Mouse (Mus musculus): ENCODE results near the gene Gm17428.
"Not testable (repeated sequence)": the region's sequence is repeated elsewhere in the genome, so short reads cannot be mapped to it uniquely, and the experiment has no call there.

The Gm17428 gene

GRCm38 (mm10) chr14:54953664-54954206 is 23.0 kb upstream of the Gm17428 start:
- no peak for DNase-seq (ENCODE audit: low spot score)

DNA sequence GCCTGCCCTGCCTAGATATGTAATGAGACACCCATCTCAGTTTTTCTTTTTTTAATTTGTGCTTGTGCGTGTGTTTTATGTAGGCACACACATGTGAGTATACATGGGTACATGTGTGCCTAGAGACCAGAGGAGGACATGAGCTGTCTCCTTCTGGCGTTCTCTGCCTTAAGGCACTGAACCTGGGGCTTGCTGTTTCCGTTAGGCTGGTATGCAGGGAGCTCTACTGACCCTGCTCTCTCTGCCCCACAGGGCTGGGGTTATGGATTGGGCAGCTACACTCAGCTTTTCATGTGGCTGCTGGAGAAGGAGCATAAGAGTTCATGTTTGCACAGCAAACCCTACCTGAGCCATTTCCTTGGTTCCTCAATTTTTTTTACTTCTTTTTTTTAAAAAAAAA is 22.3 kb upstream of the Gm17428 start:
- DNase-seq (ENCODE audit: low spot score), result no peak

GRCm38 (mm10) chr14:54955481-54955880 is 21.3 kb upstream of the Gm17428 start:
- DNase-seq (ENCODE audit: low spot score), result no peak

- no peak for DNase-seq (ENCODE audit: low spot score)
Measured at GRCm38 (mm10) chr14:54956533-54956932, 20.2 kb upstream of the Gm17428 start.

DNA sequence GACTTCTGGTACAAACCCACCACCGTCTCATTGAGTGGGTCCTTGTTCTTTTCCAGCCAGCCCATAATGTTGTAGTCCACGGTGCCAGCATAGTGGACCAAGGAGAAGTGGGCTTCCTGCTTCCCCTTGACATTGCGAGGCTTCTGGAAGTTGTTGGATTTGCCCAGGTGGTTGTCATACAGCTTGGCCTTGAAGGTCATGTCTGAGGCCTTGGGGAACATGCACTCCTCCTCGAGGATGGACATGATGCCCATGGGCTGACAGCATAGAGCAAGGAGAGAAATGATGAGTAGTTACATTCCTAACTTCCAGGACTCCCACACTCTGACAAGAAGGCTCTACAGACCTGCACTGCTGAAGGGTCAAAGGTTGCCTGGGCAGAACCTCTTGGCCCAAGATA is 18.2 kb upstream of the Gm17428 start:
- no peak for DNase-seq (ENCODE audit: low spot score)

DNA sequence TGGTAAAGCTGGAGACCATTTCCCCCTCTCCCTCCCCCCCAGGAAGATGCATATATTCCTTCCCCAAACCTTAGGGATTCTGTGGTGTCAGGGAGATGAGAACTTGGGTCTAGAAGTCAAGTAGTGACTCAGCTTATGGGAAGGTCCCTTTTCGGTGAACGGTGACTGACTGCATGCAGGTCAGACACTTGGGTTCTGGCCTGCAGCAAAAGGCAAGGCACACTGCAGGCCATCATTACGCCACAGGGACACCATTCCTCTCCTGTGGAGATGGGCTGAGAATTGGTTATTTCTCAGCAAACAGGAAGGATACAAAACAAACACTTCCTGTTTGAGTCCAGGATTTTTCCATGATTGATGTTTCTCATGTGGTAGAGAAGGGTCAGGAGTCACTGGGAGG is 17.5 kb upstream of the Gm17428 start:
- no peak for DNase-seq (ENCODE audit: low spot score)

DNA sequence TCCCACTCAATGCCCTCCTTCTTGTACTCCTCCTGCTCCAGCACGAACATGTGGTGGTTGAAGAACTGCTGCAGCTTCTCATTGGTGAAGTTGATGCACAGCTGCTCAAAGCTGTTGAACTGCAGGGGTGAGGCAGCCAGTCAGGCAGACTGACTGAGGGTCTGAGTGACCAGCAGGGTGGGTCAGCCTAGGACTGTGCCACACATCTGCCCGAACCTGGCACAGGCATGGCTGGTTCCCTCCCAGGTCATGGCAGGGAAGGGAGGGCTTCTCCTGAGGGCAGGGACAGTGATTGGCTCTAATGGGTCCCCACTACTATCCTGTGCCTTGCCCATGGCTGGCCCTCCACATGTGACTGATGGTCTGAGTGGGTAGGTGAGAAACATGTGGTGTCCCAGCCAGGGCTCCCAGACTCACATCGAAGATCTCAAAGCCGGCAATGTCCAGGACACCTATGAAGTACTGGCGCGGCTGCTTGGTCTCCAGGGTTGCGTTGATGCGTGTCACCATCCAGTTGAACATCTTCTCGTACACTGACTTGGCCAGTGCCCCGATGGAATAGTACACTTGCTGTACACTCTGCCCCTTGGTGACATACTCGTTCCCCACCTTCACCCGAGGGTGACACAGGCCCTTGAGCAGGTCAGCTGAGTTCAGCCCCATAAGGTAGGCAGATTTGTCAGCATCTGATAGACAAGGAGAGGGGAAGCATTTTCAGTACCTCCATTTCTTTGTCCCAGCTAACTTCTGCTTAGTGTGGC is 16.7 kb upstream of the Gm17428 start:
- not testable (repeated sequence) for DNase-seq (ENCODE audit: low spot score)

- no peak for DNase-seq (ENCODE audit: low spot score)
Measured at GRCm38 (mm10) chr14:54960769-54961168, 16.0 kb upstream of the Gm17428 start.

GRCm38 (mm10) chr14:54961487-54961886 is 15.2 kb upstream of the Gm17428 start:
- no peak for DNase-seq (ENCODE audit: low spot score)

GRCm38 (mm10) chr14:54962714-54963113 is 14.0 kb upstream of the Gm17428 start:
- DNase-seq (ENCODE audit: low spot score), result no peak

GRCm38 (mm10) chr14:54963727-54964126 is 13.0 kb upstream of the Gm17428 start:
- no peak for DNase-seq (ENCODE audit: low spot score)

GRCm38 (mm10) chr14:54965044-54965443 is 11.7 kb upstream of the Gm17428 start:
- DNase-seq (ENCODE audit: low spot score), result no peak

DNA sequence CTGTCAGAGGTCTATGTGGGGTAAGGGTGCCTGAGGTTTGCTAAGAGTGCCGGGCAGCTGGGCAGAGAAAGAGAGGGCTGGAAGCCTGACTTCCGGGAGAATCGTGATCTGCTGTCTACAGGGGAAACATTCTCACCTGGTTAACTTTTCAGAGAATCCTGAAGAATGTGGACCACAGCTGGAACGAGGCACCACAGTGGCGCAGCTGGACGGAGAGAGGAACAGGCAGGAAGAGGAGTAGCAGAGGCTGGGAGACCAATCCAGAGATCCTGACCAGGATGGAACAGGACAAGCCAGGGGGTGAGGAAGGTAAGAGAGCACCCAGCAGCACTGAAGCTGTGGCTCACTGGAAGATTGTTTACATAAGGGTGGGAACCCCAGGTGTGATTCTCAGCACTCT is 11.1 kb upstream of the Gm17428 start:
- no peak for DNase-seq (ENCODE audit: low spot score)

DNA sequence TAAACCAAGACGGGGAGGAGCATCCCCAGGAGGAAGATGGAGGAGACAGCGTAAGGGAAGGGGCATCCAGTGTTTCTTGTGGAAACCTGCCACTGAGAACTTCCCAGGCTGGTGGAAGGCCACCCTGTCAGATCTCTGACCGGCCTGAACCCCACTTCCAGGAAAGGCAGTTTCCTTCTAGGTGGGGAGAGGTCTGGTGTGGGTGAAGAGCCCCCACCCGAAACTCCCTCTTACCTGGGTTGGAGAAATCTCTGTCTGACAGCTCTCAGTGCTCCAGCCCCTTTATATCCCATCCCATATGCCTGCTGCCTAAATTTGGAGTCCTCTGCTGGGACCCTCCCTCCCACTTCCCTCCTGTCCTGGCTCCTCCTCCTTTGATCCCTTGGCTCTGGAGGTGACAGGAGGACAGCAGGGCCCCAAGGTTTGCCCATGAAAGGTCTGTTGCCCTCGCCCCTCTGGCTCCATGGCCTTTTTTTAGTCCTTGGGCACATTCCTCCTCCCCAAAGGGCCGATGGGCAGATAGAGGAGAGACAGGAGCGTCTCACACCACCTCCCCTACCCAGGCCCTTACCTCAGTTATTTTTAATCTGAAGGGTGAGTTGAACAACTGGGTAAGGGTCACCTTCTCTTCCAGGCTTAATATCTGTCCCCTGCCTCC is 10.3 kb upstream of the Gm17428 start, which contains the start of gene Myh6:
Gene Myh6 (minus strand): TSS at position 608 of the 658 bp plus-strand sequence.
- no peak for DNase-seq (ENCODE audit: low spot score)

GRCm38 (mm10) chr14:54967874-54968273 is 8.9 kb upstream of the Gm17428 start:
- DNase-seq (ENCODE audit: low spot score), result no peak

DNA sequence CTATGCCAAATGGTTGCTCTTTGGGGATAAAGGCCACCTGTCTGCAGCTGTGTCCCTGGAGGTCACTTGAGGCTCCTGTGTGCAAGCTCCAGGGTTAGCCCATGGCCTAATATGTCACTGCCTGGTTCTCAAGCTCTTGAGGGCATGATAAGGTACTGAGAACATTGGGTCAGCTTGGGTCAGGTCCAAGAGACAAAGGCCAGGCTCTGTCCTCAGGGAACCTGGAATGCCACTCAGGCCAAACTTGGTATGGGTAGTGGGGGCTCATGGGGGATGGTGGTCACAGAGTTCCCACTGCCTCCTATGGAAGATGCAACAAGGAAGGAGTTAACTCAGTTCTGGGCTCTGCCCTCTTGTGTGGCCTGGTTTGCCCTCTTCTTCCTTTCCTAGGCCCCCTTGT is 8.4 kb upstream of the Gm17428 start:
- no peak for DNase-seq (ENCODE audit: low spot score)

- not testable (repeated sequence) for DNase-seq (ENCODE audit: low spot score)
Measured at GRCm38 (mm10) chr14:54972786-54973185, 3.9 kb upstream of the Gm17428 start.

DNA sequence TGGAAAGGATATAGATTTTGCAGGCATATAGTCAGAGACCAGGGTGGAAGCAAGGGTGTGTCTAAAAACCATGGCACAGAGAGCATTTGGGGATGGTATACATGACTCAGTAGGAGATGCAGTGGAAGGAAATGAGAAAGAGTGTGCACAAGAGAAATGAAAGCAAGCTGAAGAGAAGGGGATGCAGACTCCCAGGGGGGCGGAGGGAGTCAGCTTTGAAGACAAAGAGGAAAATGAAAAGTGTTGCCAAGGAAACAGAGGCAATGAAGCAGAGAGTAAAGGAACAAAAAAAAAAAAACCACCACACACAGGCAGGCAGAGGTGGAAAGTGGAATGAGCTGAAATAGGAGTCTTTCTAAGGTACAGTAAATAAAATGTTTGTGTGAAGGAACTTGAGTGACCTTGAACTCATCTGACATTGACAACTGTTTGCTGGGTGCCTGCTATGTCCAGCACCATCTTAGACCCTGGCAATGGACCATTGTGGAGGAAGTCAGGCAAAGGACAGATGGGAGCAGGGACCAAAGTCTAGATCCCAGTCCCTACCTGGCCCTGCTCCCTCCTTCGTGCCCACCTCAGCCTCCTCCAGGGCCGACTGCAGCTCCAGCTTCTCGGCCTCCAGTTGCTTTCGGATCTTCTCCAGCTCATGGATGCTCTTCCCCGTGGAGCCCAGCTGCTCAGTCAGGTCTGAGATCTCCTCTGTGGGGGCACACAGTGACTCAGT is 2.5 kb upstream of the Gm17428 start:
- no peak for DNase-seq (ENCODE audit: low spot score)

- no peak for DNase-seq (ENCODE audit: low spot score)
Measured at GRCm38 (mm10) chr14:54978664-54979063, 1.9 kb downstream of the Gm17428 start.

- no peak for DNase-seq (ENCODE audit: low spot score)
Measured at GRCm38 (mm10) chr14:54981934-54982333, 5.2 kb downstream of the Gm17428 start.

DNA sequence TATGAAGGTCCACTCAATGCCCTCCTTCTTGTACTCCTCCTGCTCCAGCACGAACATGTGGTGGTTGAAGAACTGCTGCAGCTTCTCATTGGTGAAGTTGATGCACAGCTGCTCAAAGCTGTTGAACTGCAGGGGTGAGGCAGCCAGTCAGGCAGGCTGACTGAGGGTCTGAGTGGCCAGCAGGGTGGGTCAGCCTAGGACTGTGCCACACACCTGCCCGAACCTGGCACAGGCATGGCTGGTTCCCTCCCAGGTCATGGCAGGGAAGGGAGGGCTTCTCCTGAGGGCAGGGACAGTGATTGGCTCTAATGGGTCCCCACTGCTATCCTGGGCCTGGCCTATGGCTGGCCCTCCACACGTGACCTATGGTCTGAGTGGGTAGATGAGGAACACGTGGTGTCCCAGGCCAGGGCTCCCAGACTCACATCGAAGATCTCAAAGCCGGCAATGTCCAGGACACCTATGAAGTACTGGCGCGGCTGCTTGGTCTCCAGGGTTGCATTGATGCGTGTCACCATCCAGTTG is 11.7 kb downstream of the Gm17428 start:
- not testable (repeated sequence) for DNase-seq (ENCODE audit: low spot score)

GRCm38 (mm10) chr14:54988882-54989281 is 12.1 kb downstream of the Gm17428 start:
- no peak for DNase-seq (ENCODE audit: low spot score)
